8 mouse cellular contexts compared by ENCODE assay signal in the genomic region with DNA sequence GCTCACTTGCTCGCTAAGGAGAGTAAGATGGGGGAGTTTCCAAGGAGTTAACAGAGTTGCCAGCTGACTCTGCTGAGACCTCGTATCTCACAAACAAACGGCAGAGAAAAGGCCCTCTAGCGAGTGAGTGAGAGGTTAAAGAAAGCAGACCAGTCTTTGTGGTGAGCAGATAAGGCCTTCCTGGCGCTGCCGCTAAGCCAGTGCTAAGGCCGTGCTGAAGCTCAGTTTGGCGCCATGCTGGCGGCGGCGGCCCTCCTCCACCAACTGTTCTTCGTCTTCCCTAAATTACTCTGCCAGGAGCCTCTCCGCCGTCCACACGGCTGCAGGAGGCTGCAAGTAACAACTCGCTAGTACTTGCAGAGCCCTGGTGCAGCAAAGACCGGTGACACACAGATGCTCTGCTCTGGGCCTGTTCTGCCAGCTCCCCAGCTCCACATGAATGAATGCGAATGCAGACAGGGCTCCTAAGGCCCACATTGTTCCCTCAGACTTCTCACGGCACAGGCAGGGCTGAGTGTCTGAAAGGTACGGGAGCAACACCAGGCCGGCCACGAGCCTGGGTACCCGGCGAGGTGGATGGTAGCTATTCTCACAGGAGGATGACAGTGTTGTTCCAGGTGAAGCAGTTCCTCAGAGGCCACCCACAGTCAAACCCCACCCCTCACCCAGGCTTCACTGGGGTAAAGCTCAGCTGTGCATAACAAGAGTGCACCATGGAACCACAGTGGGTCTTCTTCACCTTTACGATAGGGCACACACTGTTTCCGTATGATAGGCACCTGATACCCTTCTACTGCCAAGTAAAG. TPM values are rescaled to one million over a fixed set of nuclear protein-coding genes. Genes with fewer than 3 reads are reported as not detected.
DNase-seq lines count a peak whose midpoint lies in the region; ATAC-seq and TF ChIP-seq lines count a peak whose summit lies in the region.

No protein-coding gene starts in this region.

- peak overlapping the region; percentile 88 for H3K27ac ChIP-seq in embryonic facial prominence, embryonic 10.5 days (replicated peaks)
- no peak overlapping the region for H3K27ac ChIP-seq in layer of hippocampus, adult 2 months

- H3K27me3 ChIP-seq in embryonic facial prominence, embryonic 10.5 days (replicated peaks; ENCODE audit: low read depth, poor library complexity, severe bottlenecking): no peaks in the 10 kb centered on the region

- 19% methylated on average over 26 of the region's 26 CpGs for WGBS in embryonic facial prominence, embryonic 10.5 days

- H3K4me3 ChIP-seq in embryonic facial prominence, embryonic 10.5 days: peak overlapping the region; percentile 30
- no peak overlapping the region for H3K4me3 ChIP-seq in layer of hippocampus, adult 2 months

- peak; percentile 10 for DNase-seq in left cerebral cortex, postnatal 4 days
- DNase-seq in left cerebral cortex, adult 8-10 months (ENCODE audit: low spot score in 2 of 2): no peak
- peak; percentile 79 for DNase-seq in embryonic facial prominence, embryonic 10.5 days (ENCODE audit: low spot score)
- peak; percentile 30 to 37 for DNase-seq in heart, postnatal 36 days
- peak; percentile 75 for DNase-seq in yolk sac, embryonic 10.5 days (ENCODE audit: low spot score)
- DNase-seq in cerebellum, adult 11-12 months: no peak
- DNase-seq in layer of hippocampus, adult 2 months (ENCODE audit: low spot score in 2 of 2): no peak

- H3K9me3 ChIP-seq in embryonic facial prominence, embryonic 10.5 days: no peaks in the 10 kb centered on the region

- ATAC-seq in megakaryocyte-erythroid progenitor cell, adult 5-6 weeks (replicated peaks; ENCODE audit: low FRiP score, low TSS enrichment, poor library complexity, severe bottlenecking): peak; percentile 98

- intact Hi-C loops in left cerebral cortex, postnatal 4 days (cut with DNase I): no loop called here
- intact Hi-C loops in heart, postnatal 36 days (cut with DNase I): no loop called here

- no peak for TF ChIP-seq CTCF in layer of hippocampus, adult 2 months (conservative IDR thresholded peaks at IDR 0.05)

- peaks cover 85% of the 10 kb centered on the region for H3K36me3 ChIP-seq in embryonic facial prominence, embryonic 10.5 days (replicated peaks)

- H3K4me1 ChIP-seq in embryonic facial prominence, embryonic 10.5 days: peaks cover 15% of the 10 kb centered on the region

RNA-seq across cellular contexts. Expression of a gene that starts 19.9 kb away (rescaled TPM):
- 10 to 100 TPM; 46.0 to 48.8 TPM for total RNA-seq in left cerebral cortex, postnatal 4 days (2021)
- 10 to 100 TPM; 30.2 to 34.2 (median 31.3) TPM for total RNA-seq in left cerebral cortex, adult 8-10 months (2022)
- polyA plus RNA-seq in embryonic facial prominence, embryonic 10.5 days (2016; fragmentation: Nextera tagmentation; extraction: Ambion mirVana): 92.7 and 95.4 TPM in 2 replicates
- total RNA-seq in heart, postnatal 36 days (2021): 10 to 100 TPM; 15.0 to 15.2 TPM
- total RNA-seq in megakaryocyte-erythroid progenitor cell, adult 5-6 weeks (2014; fragmentation: Nextera tagmentation): 12.1 and 14.1 TPM in 2 replicates
- 19.4 and 51.7 TPM in 2 replicates for total RNA-seq in megakaryocyte-erythroid progenitor cell, adult 5-6 weeks (2017)
- 10 to 100 TPM; 31.8 to 32.7 TPM for total RNA-seq in layer of hippocampus, adult 2 months (2021)

RNA-seq across cellular contexts. Expression of a gene that starts 24.6 kb away (rescaled TPM):
- total RNA-seq in left cerebral cortex, postnatal 4 days (2021): 10 to 100 TPM; 33.5 to 35.5 TPM
- 10 to 100 TPM; 38.0 to 42.8 (median 38.5) TPM for total RNA-seq in left cerebral cortex, adult 8-10 months (2022)
- polyA plus RNA-seq in embryonic facial prominence, embryonic 10.5 days (2016; fragmentation: Nextera tagmentation; extraction: Ambion mirVana): 67.4 and 68.4 TPM in 2 replicates
- 10 to 100 TPM; 54.8 to 55.8 TPM for total RNA-seq in heart, postnatal 36 days (2021)
- 50.8 and 71.9 TPM in 2 replicates for total RNA-seq in megakaryocyte-erythroid progenitor cell, adult 5-6 weeks (2014; fragmentation: Nextera tagmentation)
- 56.3 and 62.0 TPM in 2 replicates for total RNA-seq in megakaryocyte-erythroid progenitor cell, adult 5-6 weeks (2017)
- total RNA-seq in layer of hippocampus, adult 2 months (2021): 10 to 100 TPM; 33.6 to 37.3 TPM

RNA-seq across cellular contexts. Expression of a gene that starts 24.6 kb away (rescaled TPM):
- total RNA-seq in left cerebral cortex, postnatal 4 days (2021): 100 to 1,000 TPM; 777 to 795 TPM
- 100 to 1,000 TPM; 777 to 853 (median 798) TPM for total RNA-seq in left cerebral cortex, adult 8-10 months (2022)
- 987 and 1,000 TPM in 2 replicates for polyA plus RNA-seq in embryonic facial prominence, embryonic 10.5 days (2016; fragmentation: Nextera tagmentation; extraction: Ambion mirVana)
- total RNA-seq in heart, postnatal 36 days (2021): 100 to 1,000 TPM; 645 to 671 TPM
- total RNA-seq in megakaryocyte-erythroid progenitor cell, adult 5-6 weeks (2014; fragmentation: Nextera tagmentation): 3,188 and 3,587 TPM in 2 replicates
- 2,324 and 2,626 TPM in 2 replicates for total RNA-seq in megakaryocyte-erythroid progenitor cell, adult 5-6 weeks (2017)
- total RNA-seq in layer of hippocampus, adult 2 months (2021): 100 to 1,000 TPM; 705 to 728 TPM

Comparison
In these comparisons a context has a peak if more than half of its experiments do, and no peak if none do; other contexts are left out.
1. DNase-seq: peak in left cerebral cortex, postnatal 4 days (single experiment), embryonic facial prominence, embryonic 10.5 days (single experiment), heart, postnatal 36 days (2 of 2) and yolk sac, embryonic 10.5 days (single experiment); none in left cerebral cortex, adult 8-10 months (0 of 2), cerebellum, adult 11-12 months (single experiment) and layer of hippocampus, adult 2 months (0 of 2).